ENCODE assay signal across 10 mouse cellular contexts in genomic region chr7:111896255-111896654, GRCm38 (mm10).
DNase-seq lines count a peak whose midpoint lies in the region; ATAC-seq and TF ChIP-seq lines count a peak whose summit lies in the region.
"Had no signal": no experiment of that assay in that cellular context is flagged by ENCODE, and none has a peak within 500 bp of the region (broad histone marks: within the 10 kb centered on the region; RNA-seq: fewer than 3 reads in every experiment).

No protein-coding gene starts in this region.

- DNase-seq in kidney, postnatal 36 days: peak; percentile 2 to 4
- peak; percentile 68 for DNase-seq in cerebellum, adult 11 months
- peak; percentile 44 for DNase-seq in gastrocnemius, adult 2 months
- peak; percentile 90 to 94 for DNase-seq in layer of hippocampus, postnatal 14 days (ENCODE audit: low spot score in 2 of 2)
- no peak for DNase-seq in thymus, postnatal 4 days
- DNase-seq in T-cell, adult 2 months (ENCODE audit: low spot score): no peak

- H3K4me1 ChIP-seq in kidney, embryonic 16.5 days (ENCODE audit: insufficient read depth, low read length): peaks cover 3% of the 10 kb centered on the region; the same call in 1 of the 2 replicates
- H3K4me1 ChIP-seq in neural tube, embryonic 14.5 days (ENCODE audit: control insufficient read depth, insufficient read depth, low read length): no peaks in the 10 kb centered on the region

- no peak overlapping the region for H3K9ac ChIP-seq in kidney, embryonic 16.5 days (replicated peaks; ENCODE audit: low read length)
- no peak overlapping the region for H3K9ac ChIP-seq in neural tube, embryonic 14.5 days (replicated peaks; ENCODE audit: low read depth, low read length)

- 57% methylated on average over 5 of the region's 5 CpGs for WGBS in kidney, embryonic 16.5 days
- WGBS in neural tube, embryonic 14.5 days: 50% methylated on average over 5 of the region's 5 CpGs

- intact Hi-C loops in gastrocnemius, adult 2 months (cut with DNase I): no loop called here

- H3K9me3 ChIP-seq in kidney, embryonic 16.5 days (ENCODE audit: low read length): no peaks in the 10 kb centered on the region
- H3K9me3 ChIP-seq in neural tube, embryonic 14.5 days (ENCODE audit: control insufficient read depth, low read length): no peaks in the 10 kb centered on the region

- no peaks in the 10 kb centered on the region for H3K36me3 ChIP-seq in kidney, embryonic 16.5 days (ENCODE audit: insufficient read depth, low read length)
- H3K36me3 ChIP-seq in neural tube, embryonic 14.5 days (ENCODE audit: control insufficient read depth, insufficient read depth, low read length): no peaks in the 10 kb centered on the region
- H3K36me3 ChIP-seq: G1E had no signal

- no peaks in the 10 kb centered on the region for H3K27me3 ChIP-seq in kidney, embryonic 16.5 days (ENCODE audit: insufficient read depth, low read length)
- H3K27me3 ChIP-seq in neural tube, embryonic 14.5 days (ENCODE audit: control insufficient read depth, insufficient read depth, low read length): no peaks in the 10 kb centered on the region

- no peak overlapping the region for H3K4me2 ChIP-seq in kidney, embryonic 16.5 days (replicated peaks; ENCODE audit: low read depth, low read length)
- no peak overlapping the region for H3K4me2 ChIP-seq in neural tube, embryonic 14.5 days (ENCODE audit: low read depth, low read length)

- no peak overlapping the region for H3K27ac ChIP-seq in kidney, embryonic 16.5 days (ENCODE audit: low read length)
- no peak overlapping the region for H3K27ac ChIP-seq in gastrocnemius, adult 2 months
- no peak overlapping the region for H3K27ac ChIP-seq in neural tube, embryonic 14.5 days (ENCODE audit: low read depth, low read length)

- no peak for TF ChIP-seq CTCF in gastrocnemius, adult 2 months (IDR thresholded peaks at IDR 0.05)

- ATAC-seq in kidney, embryonic 16.5 days (ENCODE audit: low FRiP score, low TSS enrichment): no peak
- ATAC-seq in neural tube, embryonic 14.5 days (ENCODE audit: low read depth): peak; percentile 87; the same call in 1 of the 2 replicates

- H3K4me3 ChIP-seq in kidney, embryonic 16.5 days (ENCODE audit: low read length): no peak overlapping the region
- no peak overlapping the region for H3K4me3 ChIP-seq in gastrocnemius, adult 2 months
- no peak overlapping the region for H3K4me3 ChIP-seq in neural tube, embryonic 14.5 days (ENCODE audit: low read depth, low read length)
- H3K4me3 ChIP-seq: erythroblast, embryonic 14.5 days had no signal

Comparison
In these comparisons a context has a peak if more than half of its experiments do, and no peak if none do; other contexts are left out.
1. DNase-seq: peak in kidney, postnatal 36 days (2 of 2), cerebellum, adult 11 months (single experiment), gastrocnemius, adult 2 months (single experiment) and layer of hippocampus, postnatal 14 days (2 of 2); none in thymus, postnatal 4 days (single experiment) and T-cell, adult 2 months (single experiment).